Mouse (Mus musculus): Measurements from ENCODE around the gene Wdr13.

DNA sequence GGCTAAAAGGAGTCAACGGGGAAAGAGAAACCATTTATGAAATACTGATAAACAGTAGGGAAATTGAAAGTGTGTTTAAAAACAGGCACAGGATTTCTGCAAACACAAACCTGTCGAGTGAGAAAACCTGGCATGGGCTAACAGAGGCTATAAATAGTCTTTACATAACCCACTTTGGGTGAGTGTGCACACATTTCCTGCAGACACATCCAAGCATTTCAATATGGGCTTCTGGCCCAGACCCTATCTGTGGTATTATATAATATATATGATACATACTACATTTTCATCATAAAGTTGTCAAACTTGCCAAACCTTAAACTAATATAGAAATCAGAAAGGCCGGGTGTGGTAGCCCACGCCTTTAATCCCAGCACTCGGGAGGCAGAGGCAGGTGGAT is 30.4 kb upstream of the Wdr13 start:
- TF ChIP-seq CTCF (IDR thresholded peaks at IDR 0.05; ENCODE audit: control insufficient read depth, insufficient read depth, low read length) = no peak
- TF ChIP-seq POLR2A (IDR thresholded peaks at IDR 0.05; ENCODE audit: borderline replicate concordance, control insufficient read depth, low read depth, low read length) = no peak

All from bone marrow, adult 2 months (tissue).